Mouse (Mus musculus): ENCODE data around the gene Cpsf6. TPM values are rescaled to one million over a fixed set of nuclear protein-coding genes. Genes with fewer than 3 reads are reported as not detected.

The Cpsf6 gene
- polyA plus RNA-seq, 1 experiment from 2014 or later = 213 TPM

GRCm38 (mm10) chr10:117299901-117300520 is 79.8 kb downstream of the Cpsf6 start:
- Histone ChIP-seq H3K4me3 (no peak overlapping the region), H3K9ac (no peak overlapping the region), H3K27ac (no peak overlapping the region), H3K36me3 (no peaks in the 10 kb centered on the region), H3K9me3 (no peaks in the 10 kb centered on the region), H3K4me1 (no peaks in the 10 kb centered on the region), H3K27me3 (no peaks in the 10 kb centered on the region), H3K4me2 (replicated peaks) (no peak overlapping the region)
- WGBS = 87% methylated on average over 5 of the region's 5 CpGs
- ATAC-seq (ENCODE audit: insufficient number of reproducible peaks, insufficient read depth, low FRiP score, low TSS enrichment) = no peak

- WGBS = 90% methylated on average over 4 of the region's 4 CpGs
- H3K4me1 ChIP-seq = no peaks in the 10 kb centered on the region
- H3K27ac ChIP-seq = no peak overlapping the region
- H3K9me3 ChIP-seq = no peaks in the 10 kb centered on the region
- ATAC-seq (ENCODE audit: insufficient number of reproducible peaks, insufficient read depth, low FRiP score, low TSS enrichment) = no peak
- no peaks in the 10 kb centered on the region for H3K36me3 ChIP-seq
- H3K9ac ChIP-seq = no peak overlapping the region
- H3K4me3 ChIP-seq = no peak overlapping the region
- H3K27me3 ChIP-seq = no peaks in the 10 kb centered on the region
- no peak overlapping the region for H3K4me2 ChIP-seq (replicated peaks)
These were observed 80.7 kb downstream of the Cpsf6 start for GRCm38 (mm10) chr10:117299106-117299505.

GRCm38 (mm10) chr10:117298336-117298735 is 81.5 kb downstream of the Cpsf6 start:
- 82% methylated on average over 6 of the region's 6 CpGs for WGBS
- Histone ChIP-seq H3K9me3 (no peaks in the 10 kb centered on the region), H3K4me3 (no peak overlapping the region), H3K36me3 (no peaks in the 10 kb centered on the region), H3K27me3 (no peaks in the 10 kb centered on the region), H3K4me2 (replicated peaks) (no peak overlapping the region), H3K27ac (no peak overlapping the region), H3K4me1 (no peaks in the 10 kb centered on the region), H3K9ac (no peak overlapping the region)
- no peak for ATAC-seq (ENCODE audit: insufficient number of reproducible peaks, insufficient read depth, low FRiP score, low TSS enrichment)

Other genes starting within 250 kb of the Cpsf6 start
- 22.8 and 24.4 TPM in 2 replicates for gene Frs2, start 231.5 kb downstream of the Cpsf6 start, polyA plus RNA-seq (2016; fragmentation: Nextera tagmentation; extraction: Ambion mirVana)
- gene Yeats4, start 155.5 kb downstream of the Cpsf6 start, polyA plus RNA-seq (2016; fragmentation: Nextera tagmentation; extraction: Ambion mirVana) = 95.8 and 96.7 TPM in 2 replicates
- gene 9530003J23Rik, start 141.3 kb downstream of the Cpsf6 start, polyA plus RNA-seq (2016; fragmentation: Nextera tagmentation; extraction: Ambion mirVana) = not detected in 2 replicates
- 19.5 and 19.6 TPM in 2 replicates for gene Lyz2, start 97.7 kb downstream of the Cpsf6 start, polyA plus RNA-seq (2016; fragmentation: Nextera tagmentation; extraction: Ambion mirVana)
- gene Lyz1, start 87.1 kb downstream of the Cpsf6 start, polyA plus RNA-seq (2016; fragmentation: Nextera tagmentation; extraction: Ambion mirVana) = not detected in 2 replicates
- gene Cpm, start 249.5 kb upstream of the Cpsf6 start, polyA plus RNA-seq (2016; fragmentation: Nextera tagmentation; extraction: Ambion mirVana) = 19.3 and 20.4 TPM in 2 replicates